Mouse (Mus musculus) heart, embryonic 11.5 days (tissue): Measurements from ENCODE around the gene Col8a1. TPM values are rescaled to one million over a fixed set of nuclear protein-coding genes. Genes with fewer than 3 reads are reported as not detected.

Experiments
- ATAC-seq: fragments of 200-750 bp; cut with Nextera tagmentation; replicated peaks from 2 replicates; pipeline ENCODE4 v1.8.0; 2017; ENCODE audit warnings: moderate library complexity; ENCODE audit not compliant: insufficient number of reproducible peaks, low FRiP score, low TSS enrichment
- H3K27ac ChIP-seq: fragments of 300-500 bp; sonication (generic); 2 replicates; pipeline ENCODE4 v1.5.1; 2014; ENCODE audit warnings: mild to moderate bottlenecking, low read depth, low read length
- H3K27me3 ChIP-seq: fragments of 300-500 bp; sonication (generic); 2 replicates; pipeline ENCODE4 v1.6.1; 2014; ENCODE audit warnings: mild to moderate bottlenecking, low read length, mixed read lengths; ENCODE audit not compliant: control insufficient read depth, insufficient read depth
- H3K36me3 ChIP-seq: fragments of 300-500 bp; sonication (generic); 2 replicates; pipeline ENCODE4 v1.6.1; 2014; ENCODE audit warnings: mild to moderate bottlenecking, low read length, moderate library complexity, mixed read lengths; ENCODE audit not compliant: control insufficient read depth, insufficient read depth
- H3K4me1 ChIP-seq: fragments of 300-500 bp; sonication (generic); 2 replicates; pipeline ENCODE4 v1.6.1; 2014; ENCODE audit warnings: low read length; ENCODE audit not compliant: control insufficient read depth, insufficient read depth
- H3K4me2 ChIP-seq: fragments of 300-500 bp; sonication (generic); 2 replicates; pipeline ENCODE4 v1.6.1; 2014; ENCODE audit warnings: mild to moderate bottlenecking, moderate library complexity
- H3K4me3 ChIP-seq: fragments of 300-500 bp; sonication (generic); 2 replicates; pipeline ENCODE4 v1.5.1; 2014; ENCODE audit warnings: low read depth, low read length
- H3K9ac ChIP-seq: fragments of 300-500 bp; sonication (generic); 2 replicates; pipeline ENCODE4 v1.6.1; 2014; ENCODE audit warnings: mild to moderate bottlenecking, low read depth, low read length, moderate library complexity
- H3K9me3 ChIP-seq: fragments of 300-500 bp; sonication (generic); replicated peaks from 2 replicates; pipeline ENCODE4 v1.6.1; 2016; ENCODE audit warnings: low read length; ENCODE audit not compliant: control insufficient read depth
- WGBS: fragments of 180-500 bp; shearing (Covaris S2); extraction: QIAGEN DNeasy Blood & Tissue Kit; methylation state at CpG from one replicate; pipeline ENCODE4 v1.1.7; 2014; ENCODE audit not compliant: insufficient replicate concordance; 5-methylcytosine and 5-hydroxymethylcytosine counted together
- polyA plus RNA-seq: library from polyadenylated mRNA; unstranded; fragments of >200 nt; fragmentation: Nextera tagmentation; extraction: Ambion mirVana; gene quantifications from 2 replicates; pipeline ENCODE4 v1.2.1, GENCODE M21; 2014

Col8a1 gene
- polyA plus RNA-seq, 1 experiment from 2014 or later = 1.8 TPM

GRCm38 (mm10) chr16:57724978-57725377, 29.6 kb downstream of the Col8a1 start:
- H3K4me2 ChIP-seq = no peak overlapping the region

GRCm38 (mm10) chr16:57718982-57719381, 35.6 kb downstream of the Col8a1 start:
- Histone ChIP-seq H3K4me2 (no peak overlapping the region), H3K4me3 (no peak overlapping the region), H3K9ac (no peak overlapping the region), H3K36me3 (no peaks in the 10 kb centered on the region), H3K27ac (no peak overlapping the region), H3K9me3 (no peaks in the 10 kb centered on the region), H3K27me3 (no peaks in the 10 kb centered on the region), H3K4me1 (no peaks in the 10 kb centered on the region)
- ATAC-seq = no peak
- WGBS = 88% methylated on average over 2 of the region's 2 CpGs

More at GRCm38 (mm10) chr16:57724978-57725377, 29.6 kb downstream of the Col8a1 start:
- no peak overlapping the region for H3K27ac ChIP-seq
- H3K36me3 ChIP-seq = no peaks in the 10 kb centered on the region
- H3K4me3 ChIP-seq = no peak overlapping the region
- no peaks in the 10 kb centered on the region for H3K4me1 ChIP-seq
- 0 out of 2 replicates have a peak, but pooled peaks cover 3% of the 10 kb centered on the region for H3K9me3 ChIP-seq
- no peak for ATAC-seq
- H3K9ac ChIP-seq = no peak overlapping the region
- WGBS = 48% methylated on average over 3 of the region's 3 CpGs
- no peaks in the 10 kb centered on the region for H3K27me3 ChIP-seq

- WGBS = 84% methylated on average over 5 of the region's 5 CpGs
- no peaks in the 10 kb centered on the region for H3K9me3 ChIP-seq
- no peak overlapping the region for H3K4me2 ChIP-seq
- no peak overlapping the region for H3K9ac ChIP-seq
- ATAC-seq = no peak
- no peak overlapping the region for H3K4me3 ChIP-seq
- H3K27me3 ChIP-seq = no peaks in the 10 kb centered on the region
- H3K36me3 ChIP-seq = no peaks in the 10 kb centered on the region
- H3K4me1 ChIP-seq = no peaks in the 10 kb centered on the region
- no peak overlapping the region for H3K27ac ChIP-seq
Observed at GRCm38 (mm10) chr16:57698733-57699132, 55.8 kb downstream of the Col8a1 start.

- no peaks in the 10 kb centered on the region for H3K9me3 ChIP-seq
- H3K27me3 ChIP-seq = no peaks in the 10 kb centered on the region
- no peak overlapping the region for H3K4me3 ChIP-seq
- 66% methylated on average over 1 of the region's 1 CpGs for WGBS
- no peak overlapping the region for H3K9ac ChIP-seq
- no peaks in the 10 kb centered on the region for H3K4me1 ChIP-seq
- H3K27ac ChIP-seq = no peak overlapping the region
- no peak for ATAC-seq
- no peaks in the 10 kb centered on the region for H3K36me3 ChIP-seq
- H3K4me2 ChIP-seq = no peak overlapping the region
Observed at GRCm38 (mm10) chr16:57694694-57695093, 59.8 kb downstream of the Col8a1 start.

- Histone ChIP-seq H3K9me3 (no peaks in the 10 kb centered on the region), H3K4me1 (no peaks in the 10 kb centered on the region), H3K27me3 (no peaks in the 10 kb centered on the region), H3K4me3 (no peak overlapping the region), H3K4me2 (no peak overlapping the region), H3K27ac (no peak overlapping the region), H3K9ac (no peak overlapping the region), H3K36me3 (no peaks in the 10 kb centered on the region)
- WGBS = 81% methylated on average over 2 of the region's 2 CpGs
- ATAC-seq = no peak
Observed at GRCm38 (mm10) chr16:57693906-57694522, 60.5 kb downstream of the Col8a1 start.

GRCm38 (mm10) chr16:57685790-57686399, 68.6 kb downstream of the Col8a1 start:
- Histone ChIP-seq H3K4me2 (no peak overlapping the region), H3K4me1 (no peaks in the 10 kb centered on the region), H3K27me3 (no peaks in the 10 kb centered on the region), H3K9me3 (no peaks in the 10 kb centered on the region), H3K9ac (no peak overlapping the region), H3K27ac (no peak overlapping the region), H3K36me3 (no peaks in the 10 kb centered on the region), H3K4me3 (no peak overlapping the region)
- ATAC-seq = no peak
- 58% methylated on average over 5 of the region's 5 CpGs for WGBS

GRCm38 (mm10) chr16:57672251-57672650, 82.3 kb downstream of the Col8a1 start:
- no peaks in the 10 kb centered on the region for H3K9me3 ChIP-seq
- H3K27me3 ChIP-seq = no peaks in the 10 kb centered on the region
- H3K36me3 ChIP-seq = no peaks in the 10 kb centered on the region
- H3K4me1 ChIP-seq = no peaks in the 10 kb centered on the region
- WGBS = 59% methylated on average over 2 of the region's 2 CpGs
- H3K9ac ChIP-seq = no peak overlapping the region
- no peak overlapping the region for H3K27ac ChIP-seq
- no peak overlapping the region for H3K4me2 ChIP-seq
- H3K4me3 ChIP-seq = no peak overlapping the region
- no peak for ATAC-seq

GRCm38 (mm10) chr16:57671637-57672036, 82.9 kb downstream of the Col8a1 start:
- H3K9me3 ChIP-seq = no peaks in the 10 kb centered on the region
- no peaks in the 10 kb centered on the region for H3K27me3 ChIP-seq
- H3K27ac ChIP-seq = no peak overlapping the region
- no peak overlapping the region for H3K4me3 ChIP-seq
- WGBS = 68% methylated on average over 2 of the region's 2 CpGs
- H3K9ac ChIP-seq = no peak overlapping the region
- H3K4me2 ChIP-seq = no peak overlapping the region
- H3K36me3 ChIP-seq = no peaks in the 10 kb centered on the region
- H3K4me1 ChIP-seq = no peaks in the 10 kb centered on the region
- no peak for ATAC-seq

- Histone ChIP-seq H3K36me3 (no peaks in the 10 kb centered on the region), H3K27ac (no peak overlapping the region), H3K4me1 (no peaks in the 10 kb centered on the region), H3K9ac (no peak overlapping the region), H3K27me3 (no peaks in the 10 kb centered on the region), H3K4me3 (no peak overlapping the region), H3K4me2 (no peak overlapping the region), H3K9me3 (no peaks in the 10 kb centered on the region)
- ATAC-seq = no peak
- WGBS = 14% methylated on average over 3 of the region's 3 CpGs
Observed at GRCm38 (mm10) chr16:57669348-57669747, 85.2 kb downstream of the Col8a1 start.
